Mouse (Mus musculus) liver, embryonic 14.5 days (tissue): ENCODE data around the gene Creb3l2.

ENCODE experiments used
- CTCF ChIP-seq: IDR thresholded peaks from 2 replicates; pipeline ENCODE4 v1.5.1; 2016; ENCODE audit warnings: antibody characterized with exemption, low read depth, control low read depth
- EP300 ChIP-seq: IDR thresholded peaks from 2 replicates; pipeline ENCODE4 v1.6.1; 2016; ENCODE audit warnings: antibody characterized with exemption, low read depth

GRCm38 (mm10) chr6:37392262-37392661, 49.7 kb downstream of the Creb3l2 start:
- TF ChIP-seq CTCF (no peak), EP300 (no peak)
